Mouse (Mus musculus) embryo, embryonic 10.5 days (tissue): ENCODE data around the gene Irf2bp1.

Experiments used
- DNase-seq: peaks from one replicate; pipeline ENCODE4 v3.0.0-alpha.2; 2015; ENCODE audit warnings: low spot score

Gene Irf2bp1

GRCm38 (mm10) chr7:19028067-19028466, 24.2 kb downstream of the Irf2bp1 start:
- no peak for DNase-seq

DNA sequence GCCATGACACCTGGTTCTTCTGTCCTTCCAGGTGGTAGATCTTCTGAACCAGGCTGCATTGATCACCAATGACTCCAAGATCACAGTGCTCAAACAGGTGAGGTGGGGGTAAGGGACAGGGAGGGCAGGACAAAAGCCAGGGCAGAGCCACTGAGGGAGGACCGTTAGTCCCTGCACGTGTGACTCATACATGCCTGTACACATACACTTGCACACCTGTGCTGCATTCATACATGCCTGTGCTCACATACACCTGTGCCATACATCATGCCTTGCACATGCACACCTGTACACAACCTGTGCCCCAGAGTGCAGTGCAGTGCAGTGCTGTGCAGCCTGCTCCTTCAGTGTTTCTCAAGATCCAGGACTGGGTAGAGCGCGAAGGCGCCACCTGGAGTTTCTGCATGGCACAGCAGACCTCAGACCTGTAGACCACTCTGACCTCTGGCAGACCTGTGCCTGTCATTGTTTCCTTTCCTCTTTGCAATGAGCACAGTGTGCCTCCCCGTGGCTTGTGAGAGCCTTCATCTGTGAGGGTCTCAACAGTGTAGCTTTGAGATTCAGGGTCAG, 25.3 kb downstream of the Irf2bp1 start:
- DNase-seq = peak; percentile 83

DNA sequence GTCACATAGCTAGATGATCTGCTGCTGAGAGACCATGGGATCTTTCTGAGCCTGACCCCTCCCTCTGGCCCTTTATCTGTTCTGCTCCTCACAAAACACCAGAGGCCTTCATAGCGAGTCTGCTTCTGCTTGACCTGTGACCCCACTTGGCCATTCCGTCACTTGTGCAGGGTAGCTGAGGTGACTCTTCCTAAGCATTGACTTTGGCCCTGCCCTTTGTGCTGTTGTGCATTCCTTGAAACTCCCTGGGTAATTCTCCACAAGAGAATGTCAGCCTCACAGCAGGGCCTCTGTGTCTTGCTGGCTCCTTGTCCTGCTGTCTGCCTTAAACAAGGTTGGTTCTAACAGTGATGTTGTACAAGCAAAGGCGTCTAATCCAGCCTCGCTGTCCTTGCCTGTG, 27.8 kb downstream of the Irf2bp1 start:
- no peak for DNase-seq

DNA sequence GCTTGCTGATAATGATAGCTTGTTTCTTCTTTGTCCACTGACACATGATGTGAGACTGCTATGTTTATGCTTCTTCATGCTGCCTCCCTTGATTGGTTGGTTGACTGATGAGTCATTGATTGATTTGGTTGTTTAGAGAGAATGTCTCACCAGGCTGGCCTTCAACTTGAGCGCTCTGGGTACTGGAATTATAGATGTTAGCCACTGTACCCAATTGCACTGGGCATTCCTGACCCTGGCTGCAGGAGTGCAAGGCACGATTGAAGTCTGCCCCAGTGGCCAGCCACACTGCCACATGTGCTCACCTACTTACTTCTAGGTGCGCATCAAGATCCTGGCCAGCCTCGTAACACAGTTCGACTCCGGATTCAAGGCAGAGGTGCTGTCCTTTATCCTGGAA, 40.8 kb downstream of the Irf2bp1 start:
- no peak for DNase-seq

DNA sequence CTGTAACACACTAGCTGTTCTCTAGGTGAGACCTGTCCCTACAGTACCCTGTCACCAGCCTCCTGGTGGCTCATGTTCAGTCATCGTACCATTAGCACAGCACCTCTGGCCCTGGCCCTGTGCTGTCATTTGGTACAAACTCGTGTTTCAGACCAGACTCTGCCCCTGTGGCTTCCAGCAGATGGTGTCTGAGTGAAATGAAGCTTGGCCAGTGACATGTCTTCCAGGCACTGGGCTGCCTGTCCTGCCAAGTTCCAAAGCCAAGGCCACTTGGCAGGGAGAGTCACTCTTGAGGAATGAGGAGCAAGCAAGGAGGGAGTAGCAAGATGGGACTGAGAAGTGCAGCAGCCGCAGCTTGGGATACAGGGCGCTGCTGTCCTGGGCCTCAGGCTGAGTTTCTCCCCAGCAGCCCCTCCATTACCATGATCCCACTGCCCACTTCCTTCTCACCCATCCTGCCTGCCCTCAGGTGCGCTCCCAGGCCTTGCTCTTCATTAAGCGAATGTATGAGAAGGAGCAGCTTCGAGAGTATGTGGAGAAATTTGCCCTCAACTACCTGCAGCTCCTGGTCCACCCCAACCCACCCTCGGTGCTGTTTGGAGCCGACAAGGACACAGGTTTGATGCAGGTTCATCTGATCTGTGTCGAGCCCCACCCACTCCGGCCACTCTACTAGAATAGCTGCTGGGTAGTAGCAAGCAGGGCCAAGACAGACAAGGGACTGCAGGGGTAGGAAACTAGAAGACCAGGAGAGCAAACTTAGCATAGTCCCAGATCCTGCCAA, 42.6 kb downstream of the Irf2bp1 start:
- no peak for DNase-seq

- DNase-seq = no peak
Measured at GRCm38 (mm10) chr7:19048006-19048527, 44.2 kb downstream of the Irf2bp1 start.

DNA sequence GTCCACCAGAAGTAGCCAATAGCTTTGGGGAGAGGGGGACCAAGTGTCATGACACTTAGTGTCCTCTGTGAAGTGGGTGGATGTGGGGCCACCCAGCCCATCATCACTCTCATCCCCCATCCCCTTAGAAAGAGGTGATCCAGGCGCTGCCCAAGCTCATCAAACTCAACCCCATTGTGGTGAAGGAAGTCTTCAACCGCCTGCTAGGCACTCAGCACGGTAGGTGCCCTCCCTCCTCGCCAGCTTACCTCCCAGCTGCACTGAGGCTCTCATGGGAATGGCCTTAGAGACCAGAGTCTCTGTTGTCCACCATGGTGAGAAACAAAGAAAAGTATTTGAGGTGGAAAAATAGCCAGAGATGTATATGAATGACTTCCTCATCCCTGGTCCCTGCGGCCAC, 45.4 kb downstream of the Irf2bp1 start:
- no peak for DNase-seq

GRCm38 (mm10) chr7:19050172-19050571, 46.3 kb downstream of the Irf2bp1 start:
- no peak for DNase-seq

GRCm38 (mm10) chr7:19051161-19051560, 47.3 kb downstream of the Irf2bp1 start:
- DNase-seq = no peak

GRCm38 (mm10) chr7:19052345-19053135, 48.7 kb downstream of the Irf2bp1 start:
- no peak for DNase-seq

DNA sequence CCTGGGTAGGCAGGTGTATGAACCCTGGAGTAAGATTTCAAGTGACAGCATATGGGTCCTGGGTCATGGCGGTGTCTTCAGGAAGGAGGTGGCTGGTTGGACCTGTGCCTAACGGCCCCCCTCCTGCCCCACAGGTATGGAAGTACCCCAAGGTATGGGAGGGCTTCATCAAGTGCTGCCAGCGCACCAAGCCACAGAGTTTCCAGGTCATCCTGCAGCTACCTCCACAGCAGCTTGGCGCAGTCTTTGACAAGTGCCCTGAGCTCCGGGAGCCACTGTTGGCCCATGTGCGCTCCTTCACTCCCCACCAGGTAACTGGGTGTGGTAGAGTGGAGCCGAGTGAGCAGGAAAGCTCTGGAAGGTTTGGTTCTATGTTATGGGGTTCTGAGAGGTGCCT, 49.3 kb downstream of the Irf2bp1 start:
- DNase-seq = no peak

DNA sequence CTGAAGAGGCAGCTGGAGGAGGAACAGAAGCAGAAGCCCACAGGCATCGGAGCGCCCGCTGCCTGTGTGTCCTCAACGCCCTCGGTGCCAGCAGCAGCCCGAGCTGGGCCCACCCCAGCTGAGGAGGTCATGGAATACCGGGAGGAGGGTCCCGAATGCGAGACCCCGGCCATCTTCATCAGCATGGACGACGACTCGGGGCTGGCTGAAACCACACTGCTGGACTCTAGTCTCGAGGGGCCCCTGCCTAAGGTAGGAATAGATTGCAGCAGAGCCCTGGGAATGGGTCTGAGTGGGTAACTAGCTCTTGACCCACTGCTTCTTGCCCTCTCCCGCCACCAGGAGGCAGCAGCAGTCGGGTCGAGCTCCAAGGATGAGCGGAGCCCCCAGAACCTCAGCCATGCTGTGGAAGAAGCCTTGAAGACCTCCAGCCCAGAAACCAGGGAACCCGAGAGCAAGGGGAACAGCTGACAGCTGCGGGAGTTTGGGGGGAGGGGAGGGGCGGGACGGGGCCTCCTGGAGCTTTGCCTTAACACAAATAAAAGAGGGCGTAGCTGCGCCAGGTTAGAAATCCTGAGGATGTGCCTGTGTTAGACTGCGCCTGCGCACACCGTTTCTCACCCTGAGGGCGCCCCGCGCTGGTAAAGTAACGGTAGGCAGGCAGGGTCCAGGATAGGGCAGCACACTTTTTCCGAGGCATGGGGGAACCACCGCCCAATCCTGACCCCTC, 50.4 kb downstream of the Irf2bp1 start, which contains the start of gene Rsph6a:
TSS of gene Rsph6a (plus strand) at position 644 of the 730 bp plus-strand sequence.
- DNase-seq = peak; percentile 82

- no peak for DNase-seq
Measured at GRCm38 (mm10) chr7:19054777-19055076, 50.9 kb downstream of the Irf2bp1 start.

DNA sequence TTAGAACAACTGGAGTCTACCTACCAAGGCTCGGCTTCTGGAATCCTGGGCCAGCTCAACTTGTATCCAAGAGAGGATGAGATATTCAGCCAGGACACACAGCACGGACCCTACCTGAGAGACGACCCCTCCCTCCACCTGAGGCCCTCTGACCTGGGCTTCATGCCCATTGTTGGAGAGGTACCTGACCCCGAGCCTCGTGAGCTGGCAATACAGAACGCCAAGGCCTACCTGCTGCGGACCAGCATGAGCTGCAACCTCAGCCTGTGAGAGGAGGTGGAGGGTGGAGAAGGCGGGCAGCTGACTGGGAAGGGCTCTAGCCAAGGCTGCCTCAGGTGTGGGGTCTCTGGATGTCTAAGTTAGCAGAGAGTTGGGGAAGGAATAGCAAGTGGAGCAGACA, 51.3 kb downstream of the Irf2bp1 start:
- no peak for DNase-seq
